Mouse (Mus musculus): ENCODE measurements at regions not wholly inside any gene's neighbourhood (a gene's known extent, or its start where the extent isn't known, plus 50 kb on each side); places are given as distances from the start of the nearest gene placed in this dataset.

DNA sequence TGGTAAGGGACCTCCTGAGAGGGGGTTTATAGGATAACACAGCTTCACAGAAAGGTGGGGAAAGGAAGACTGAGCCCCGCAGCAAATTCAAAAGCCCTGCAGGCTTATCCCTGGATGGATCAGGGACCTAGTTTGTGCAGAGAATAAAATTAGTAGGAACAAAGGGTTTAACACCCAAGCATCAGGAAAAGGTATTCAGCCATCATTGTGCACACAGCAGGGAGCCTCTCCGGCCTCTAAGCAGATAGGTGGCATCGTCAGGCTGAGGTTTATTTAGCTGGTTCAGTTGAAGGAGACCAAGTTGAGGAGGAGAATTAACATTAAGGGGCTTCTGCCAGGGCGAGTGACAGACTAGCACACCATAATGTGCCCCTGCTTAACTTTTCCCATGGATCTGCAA lies 571.3 kb downstream of the Cdk5rap2 start:
- H3K27ac ChIP-seq, result no peak overlapping the region
- no peak for TF ChIP-seq CTCF (IDR thresholded peaks at IDR 0.05)
- no peak for DNase-seq (ENCODE audit: extremely low spot score in 1 of 2, low spot score in 2 of 2)
- H3K4me3 ChIP-seq, result no peak overlapping the region
- intact Hi-C loops (cut with DNase I), result no loop called here

GRCm38 (mm10) chr4:69824903-69825268 lies 585.4 kb downstream of the Cdk5rap2 start:
- Histone ChIP-seq H3K27ac (no peak overlapping the region), H3K4me3 (no peak overlapping the region)
- TF ChIP-seq CTCF (IDR thresholded peaks at IDR 0.05), result no peak
- intact Hi-C loops (cut with DNase I), result no loop called here
- no peak for DNase-seq (ENCODE audit: extremely low spot score in 1 of 2, low spot score in 2 of 2)

DNA sequence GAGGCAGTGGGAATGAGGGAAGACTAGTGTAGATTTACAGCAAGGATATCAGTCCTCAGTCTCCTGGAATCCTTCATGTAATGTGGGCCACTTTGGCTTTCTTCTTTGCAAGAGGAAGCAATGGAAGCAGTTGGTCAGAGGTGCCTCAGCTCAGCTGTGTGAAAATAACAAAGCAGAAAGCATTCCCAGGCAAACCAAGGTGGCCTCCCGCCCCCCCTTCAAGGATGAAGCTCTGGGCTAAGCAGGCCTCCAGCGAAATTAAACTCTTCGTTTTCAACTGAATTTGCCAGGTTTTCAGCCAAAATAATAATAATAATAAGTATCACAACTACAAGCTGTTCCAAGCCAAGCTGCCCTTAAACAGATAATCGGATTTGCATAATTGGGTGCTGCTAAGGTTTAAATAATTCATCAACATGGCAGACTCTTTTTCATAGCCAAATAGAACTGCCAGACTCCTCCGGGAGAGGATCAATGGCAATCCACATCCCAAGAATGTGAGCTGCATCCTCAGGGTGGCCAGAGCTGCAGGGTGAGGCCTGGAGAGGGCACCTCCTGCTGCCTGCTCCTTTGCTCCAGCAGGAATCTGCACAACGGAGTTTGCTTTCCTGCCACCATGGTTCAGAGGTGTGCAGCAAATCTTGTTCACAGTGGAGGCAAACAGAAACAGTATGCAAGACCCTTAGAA lies 585.9 kb downstream of the Cdk5rap2 start:
- no peak for TF ChIP-seq CTCF (IDR thresholded peaks at IDR 0.05)
- no peak for DNase-seq (ENCODE audit: extremely low spot score in 1 of 2, low spot score in 2 of 2)
- Histone ChIP-seq H3K4me3 (no peak overlapping the region), H3K27ac (no peak overlapping the region)
- intact Hi-C loops (cut with DNase I), result no loop called here

GRCm38 (mm10) chr4:69823311-69823940 lies 586.8 kb downstream of the Cdk5rap2 start:
- intact Hi-C loops (cut with DNase I), result no loop called here
- H3K4me3 ChIP-seq, result no peak overlapping the region
- DNase-seq (ENCODE audit: extremely low spot score in 1 of 2, low spot score in 2 of 2), result no peak
- no peak for TF ChIP-seq CTCF (IDR thresholded peaks at IDR 0.05)
- no peak overlapping the region for H3K27ac ChIP-seq

- no peak for TF ChIP-seq CTCF (IDR thresholded peaks at IDR 0.05)
- no peak for DNase-seq (ENCODE audit: extremely low spot score in 1 of 2, low spot score in 2 of 2)
- H3K27ac ChIP-seq, result no peak overlapping the region
- H3K4me3 ChIP-seq, result no peak overlapping the region
- intact Hi-C loops (cut with DNase I), result no loop called here
Measured at GRCm38 (mm10) chr4:69818885-69819284, 591.4 kb downstream of the Cdk5rap2 start.

GRCm38 (mm10) chr4:69785481-69786050 lies 624.7 kb downstream of the Cdk5rap2 start:
- no peak for DNase-seq (ENCODE audit: extremely low spot score in 1 of 2, low spot score in 2 of 2)
- Histone ChIP-seq H3K27ac (no peak overlapping the region), H3K4me3 (no peak overlapping the region)
- intact Hi-C loops (cut with DNase I), result no loop called here
- TF ChIP-seq CTCF (IDR thresholded peaks at IDR 0.05), result no peak

- no peak overlapping the region for H3K4me3 ChIP-seq
- H3K27ac ChIP-seq, result no peak overlapping the region
- DNase-seq (ENCODE audit: extremely low spot score in 1 of 2, low spot score in 2 of 2), result no peak
- TF ChIP-seq CTCF (IDR thresholded peaks at IDR 0.05), result no peak
- intact Hi-C loops (cut with DNase I), result no loop called here
Measured at GRCm38 (mm10) chr4:69781258-69781657, 629.0 kb downstream of the Cdk5rap2 start.

- DNase-seq (ENCODE audit: extremely low spot score in 1 of 2, low spot score in 2 of 2), result no peak
- Histone ChIP-seq H3K27ac (peak overlapping the region; percentile 76), H3K4me3 (no peak overlapping the region)
- intact Hi-C loops (cut with DNase I), result loop anchor here (2.0 to 5.0 kb wide), 8 partner anchors 130 to 665 kb away; no protein-coding TSS in a partner anchor
- no peak for TF ChIP-seq CTCF (IDR thresholded peaks at IDR 0.05)
Measured at GRCm38 (mm10) chr4:69761841-69762240, 648.4 kb downstream of the Cdk5rap2 start.

DNA sequence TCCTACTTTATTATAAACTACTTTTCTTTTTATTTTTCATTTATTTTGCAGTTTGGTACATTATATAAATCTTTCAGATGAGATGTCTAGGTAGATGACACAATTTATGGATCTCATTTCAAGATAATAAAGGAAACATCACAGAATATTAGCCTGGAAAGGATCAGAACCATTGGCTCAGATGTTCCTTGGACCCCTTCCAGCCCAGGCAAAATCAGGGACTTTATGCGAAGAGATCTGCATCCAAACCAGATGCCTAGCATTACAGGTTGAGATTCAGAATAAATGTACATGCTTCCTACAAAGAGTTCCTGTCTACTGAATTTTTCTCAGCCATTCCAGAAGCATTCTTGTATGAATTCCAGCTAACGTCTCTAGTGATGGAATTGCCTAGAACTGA lies 650.6 kb downstream of the Cdk5rap2 start:
- DNase-seq (ENCODE audit: extremely low spot score in 1 of 2, low spot score in 2 of 2), result no peak
- Histone ChIP-seq H3K4me3 (no peak overlapping the region), H3K27ac (no peak overlapping the region)
- no peak for TF ChIP-seq CTCF (IDR thresholded peaks at IDR 0.05)
- intact Hi-C loops (cut with DNase I), result loop anchor here (5.0 to 10.0 kb wide), 3 partner anchors 175 to 1735 kb away; no protein-coding TSS in a partner anchor

- Histone ChIP-seq H3K27ac (no peak overlapping the region), H3K4me3 (no peak overlapping the region)
- intact Hi-C loops (cut with DNase I), result loop anchor here (2.0 to 10.0 kb wide), 5 partner anchors 142 to 1730 kb away; partner anchors contain the start of gene Brinp1
- no peak for DNase-seq (ENCODE audit: extremely low spot score in 1 of 2, low spot score in 2 of 2)
- peak; percentile 63 for TF ChIP-seq CTCF (IDR thresholded peaks at IDR 0.05)
Measured at GRCm38 (mm10) chr4:69754567-69754966, 655.7 kb downstream of the Cdk5rap2 start.

- intact Hi-C loops (cut with DNase I), result loop anchor here (5.0 to 10.0 kb wide), 4 partner anchors 141 to 1728 kb away; partner anchors contain the start of gene Brinp1
- Histone ChIP-seq H3K27ac (peak overlapping the region; percentile 64), H3K4me3 (no peak overlapping the region)
- no peak for TF ChIP-seq CTCF (IDR thresholded peaks at IDR 0.05)
- DNase-seq (ENCODE audit: extremely low spot score in 1 of 2, low spot score in 2 of 2), result no peak
Measured at GRCm38 (mm10) chr4:69753086-69753485, 657.2 kb downstream of the Cdk5rap2 start.

- peak overlapping the region; percentile 38; the same call in 1 of the 2 replicates for H3K27ac ChIP-seq
- no peak for TF ChIP-seq CTCF (IDR thresholded peaks at IDR 0.05)
- intact Hi-C loops (cut with DNase I), result no loop called here
- DNase-seq (ENCODE audit: extremely low spot score in 1 of 2, low spot score in 2 of 2), result no peak
- no peak overlapping the region for H3K4me3 ChIP-seq
Measured at GRCm38 (mm10) chr4:69739833-69740510, 670.3 kb downstream of the Cdk5rap2 start.
